Mouse (Mus musculus): ENCODE measurements at regions not wholly inside any gene's neighbourhood (a gene's known extent, or its start where the extent isn't known, plus 50 kb on each side); places are given as distances from the start of the nearest gene placed in this dataset.
"Not testable (repeated sequence)": the region's sequence is repeated elsewhere in the genome, so short reads cannot be mapped to it uniquely, and the experiment has no call there.

DNA sequence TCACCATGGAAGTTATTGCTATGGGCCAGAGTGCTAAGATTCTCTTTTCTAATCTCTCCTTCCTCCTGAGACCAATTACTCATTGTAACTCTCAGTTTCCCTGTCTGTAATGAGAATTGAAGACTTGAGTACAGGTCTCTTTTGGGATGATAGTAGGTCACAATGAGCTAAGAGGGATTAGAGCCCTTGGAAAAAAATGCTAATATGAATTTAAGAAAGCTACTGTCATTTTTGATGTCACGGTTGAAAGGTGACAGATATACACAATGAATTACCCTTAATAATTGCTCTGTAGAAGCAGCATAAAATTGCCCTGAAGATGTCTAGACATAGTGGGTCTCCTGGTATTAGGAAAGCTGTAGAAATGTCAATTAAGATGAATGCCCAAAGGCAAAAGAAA, 178.2 kb downstream of the Kcna4 start:
- DNase-seq (ENCODE audit: low spot score): no peak

GRCm38 (mm10) chr2:107503646-107504379, 213.4 kb downstream of the Kcna4 start:
- no peak for DNase-seq (ENCODE audit: low spot score)

GRCm38 (mm10) chr2:107507426-107508167, 217.2 kb downstream of the Kcna4 start:
- no peak for DNase-seq (ENCODE audit: low spot score)

GRCm38 (mm10) chr2:107515486-107515885, 225.0 kb downstream of the Kcna4 start:
- not testable (repeated sequence) for DNase-seq (ENCODE audit: low spot score)

GRCm38 (mm10) chr2:107518107-107518506, 227.7 kb downstream of the Kcna4 start:
- peak; percentile 1 for DNase-seq (ENCODE audit: low spot score)

DNA sequence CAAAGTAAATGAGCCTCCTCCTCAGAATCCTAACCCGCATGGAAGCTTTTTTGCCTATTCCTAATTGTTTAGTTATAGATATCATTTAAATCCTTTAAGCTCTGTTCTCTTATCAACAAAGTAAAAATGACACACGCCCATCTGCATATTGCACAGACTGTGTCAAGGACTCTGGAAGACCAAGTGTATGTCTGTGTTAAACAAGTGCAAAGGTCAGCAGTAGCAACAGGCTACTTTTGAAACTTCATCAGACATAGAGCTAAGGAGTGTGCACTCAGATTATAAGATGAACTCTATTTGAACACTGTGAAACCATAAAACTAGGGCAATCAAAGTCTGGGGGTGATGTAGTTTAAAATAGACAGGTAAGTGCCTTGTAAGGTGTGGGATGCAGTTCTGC, 228.3 kb downstream of the Kcna4 start:
- no peak for DNase-seq (ENCODE audit: low spot score)

DNA sequence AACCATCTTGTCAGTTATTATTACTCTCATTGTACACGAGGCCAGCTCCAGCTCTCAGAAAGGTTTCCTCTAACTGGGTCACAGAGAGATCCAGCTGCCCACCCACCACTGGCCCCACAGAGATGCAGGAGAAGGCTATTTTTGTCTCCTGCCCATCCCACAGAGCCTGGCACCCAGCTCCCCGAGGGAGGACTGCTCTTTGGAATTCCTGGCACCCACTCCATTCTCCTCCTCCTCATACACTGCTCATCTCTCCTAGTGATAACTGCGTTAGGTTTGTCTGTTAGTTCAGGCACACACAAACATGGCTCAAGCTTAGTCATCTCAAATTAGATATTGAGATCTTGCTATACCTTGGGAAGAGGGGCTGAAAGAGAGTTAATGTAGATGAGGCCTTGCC, 228.9 kb downstream of the Kcna4 start:
- peak; percentile 4 for DNase-seq (ENCODE audit: low spot score)

GRCm38 (mm10) chr2:107519761-107520160, 229.3 kb downstream of the Kcna4 start:
- no peak for DNase-seq (ENCODE audit: low spot score)

- DNase-seq (ENCODE audit: low spot score): no peak
Observed at GRCm38 (mm10) chr2:107543161-107543560, 252.7 kb downstream of the Kcna4 start.

DNA sequence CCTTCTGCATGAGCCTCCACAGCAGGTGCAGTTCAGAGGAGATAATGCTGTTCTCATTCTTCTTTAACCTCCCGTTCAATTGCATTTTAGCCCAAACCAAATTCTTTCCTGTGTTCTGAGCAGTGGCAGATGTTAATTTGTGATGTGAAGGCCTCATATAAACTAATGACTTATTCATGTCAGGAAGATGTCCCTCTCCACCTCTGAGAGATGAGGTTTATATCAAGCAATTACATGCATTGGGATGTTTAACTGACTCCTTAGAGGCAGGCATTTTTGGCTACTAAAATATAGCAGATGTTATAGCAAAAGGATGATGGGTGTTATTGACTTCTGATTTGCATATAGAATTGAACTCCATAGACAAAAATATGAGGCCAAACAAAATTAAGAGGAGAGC, 262.1 kb downstream of the Kcna4 start:
- DNase-seq (ENCODE audit: low spot score): no peak

- no peak for DNase-seq (ENCODE audit: low spot score)
Observed at GRCm38 (mm10) chr2:107556239-107556638, 265.8 kb downstream of the Kcna4 start.

DNA sequence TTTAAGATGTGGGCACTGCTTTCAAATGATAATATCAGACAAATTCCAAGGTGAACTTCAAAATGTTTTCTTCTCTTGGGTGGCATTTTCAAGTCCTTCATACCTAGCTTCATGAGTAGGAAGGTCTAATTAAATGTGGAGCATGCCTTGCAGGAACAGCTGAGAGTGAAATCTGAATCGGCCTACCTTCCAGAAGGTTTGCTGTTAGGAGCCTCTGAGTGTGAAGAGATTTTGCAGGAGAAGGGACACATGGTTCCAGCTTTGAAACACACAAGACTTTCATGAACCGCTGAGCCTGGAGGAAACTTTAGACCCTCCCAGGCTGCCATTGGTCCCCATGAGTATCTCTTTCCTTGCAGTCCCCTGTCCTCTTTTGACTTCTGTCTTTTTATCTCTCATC, 279.2 kb downstream of the Kcna4 start:
- DNase-seq (ENCODE audit: low spot score): no peak

GRCm38 (mm10) chr2:107609872-107610559, 319.6 kb downstream of the Kcna4 start:
- no peak for DNase-seq (ENCODE audit: low spot score)

GRCm38 (mm10) chr2:107611811-107612210, 321.4 kb downstream of the Kcna4 start:
- DNase-seq (ENCODE audit: low spot score): no peak

GRCm38 (mm10) chr2:107612221-107612620, 321.8 kb downstream of the Kcna4 start:
- DNase-seq (ENCODE audit: low spot score): no peak

- no peak for DNase-seq (ENCODE audit: low spot score)
Observed at GRCm38 (mm10) chr2:107614715-107615114, 324.3 kb downstream of the Kcna4 start.

GRCm38 (mm10) chr2:107627458-107627857, 337.0 kb downstream of the Kcna4 start:
- no peak for DNase-seq (ENCODE audit: low spot score)

DNA sequence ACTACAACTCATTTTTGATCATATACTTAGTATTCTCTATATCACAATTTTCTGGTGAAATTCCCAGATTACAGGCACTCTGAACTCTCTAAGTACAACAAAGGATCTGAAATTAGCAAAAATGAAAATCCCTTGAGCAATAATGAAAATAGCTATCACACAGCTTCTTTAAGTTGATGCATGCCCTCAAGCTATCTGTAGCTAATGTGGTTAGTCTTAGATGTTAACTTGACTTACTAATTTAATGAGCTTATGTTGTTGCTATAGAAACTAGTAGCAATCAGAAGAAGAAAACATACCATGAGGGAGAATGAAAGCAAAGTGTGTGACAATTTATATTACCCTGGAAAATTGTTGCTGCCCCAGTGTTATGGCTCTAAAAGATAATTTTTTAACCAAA, 368.7 kb downstream of the Kcna4 start:
- DNase-seq (ENCODE audit: low spot score): no peak
